Mouse (Mus musculus) CD4-positive naive resting alpha-beta T cell, adult 57 days (primary cell): ENCODE results near the gene Rarb. TPM values are rescaled to one million over a fixed set of nuclear protein-coding genes. Genes with fewer than 3 reads are reported as not detected.

Experiments used
- total RNA-seq: library from RNA; stranded (reverse); gene quantifications from one replicate; pipeline ENCODE4 v1.2.4, GENCODE M21; 2023

Rarb gene
- total RNA-seq: not detected

GRCm38 (mm10) chr14:16818602-16819250 lies at the start of gene Rarb:
TSS of gene Rarb (minus strand) at chr14:16819156.

